Mouse (Mus musculus) B cell, adult 2 months (primary cell): ENCODE results near the gene Mcemp1.
A peak's percentile ranks its signal among the peaks of the same experiment; 100 is the strongest.

Experiments
- DNase-seq, 2 experiments: peaks; one replicate each; pipeline ENCODE4 v3.0.0; 2022

Gene Mcemp1

GRCm38 (mm10) chr8:3665507-3665906 lies at the start of gene Mcemp1:
Mcemp1 (plus strand) TSS chr8:3665754.
- no peak for DNase-seq

- peak; percentile 97 to 98 for DNase-seq
These were observed 44.2 kb upstream of the Mcemp1 start, which contains the start of the genes Xab2 and Pet100 for GRCm38 (mm10) chr8:3621199-3621970. Xab2 (minus strand) TSS chr8:3621316. Pet100 (plus strand) TSS chr8:3621548.

- DNase-seq, result no peak
These were observed 43.4 kb upstream of the Mcemp1 start for GRCm38 (mm10) chr8:3622119-3622518.

- no peak for DNase-seq
These were observed 40.1 kb upstream of the Mcemp1 start, which contains the start of gene Pcp2 for GRCm38 (mm10) chr8:3625445-3625844. Pcp2 (minus strand) TSS chr8:3625545.

GRCm38 (mm10) chr8:3626971-3627370 lies 38.6 kb upstream of the Mcemp1 start:
- DNase-seq, result no peak

- DNase-seq, result peak; percentile 66 to 74
These were observed 37.5 kb upstream of the Mcemp1 start for GRCm38 (mm10) chr8:3628014-3628413.

- DNase-seq, result peak; percentile 93
These were observed 34.7 kb upstream of the Mcemp1 start, which contains the start of gene Stxbp2 for GRCm38 (mm10) chr8:3630647-3631477. Stxbp2 (plus strand) TSS chr8:3630955.

- peak; percentile 35 to 40 for DNase-seq
These were observed 34.1 kb upstream of the Mcemp1 start for GRCm38 (mm10) chr8:3631478-3631875.

- DNase-seq, result peak; percentile 76 to 78
These were observed 19.8 kb upstream of the Mcemp1 start for GRCm38 (mm10) chr8:3645804-3646203.

GRCm38 (mm10) chr8:3646824-3647531 lies 18.6 kb upstream of the Mcemp1 start:
- no peak for DNase-seq

- DNase-seq, result no peak
These were observed 18.0 kb upstream of the Mcemp1 start for GRCm38 (mm10) chr8:3647561-3647960.

GRCm38 (mm10) chr8:3648268-3648667 lies 17.3 kb upstream of the Mcemp1 start:
- no peak for DNase-seq

- no peak for DNase-seq
These were observed 16.6 kb upstream of the Mcemp1 start for GRCm38 (mm10) chr8:3648990-3649389.

GRCm38 (mm10) chr8:3652845-3653244 lies 12.7 kb upstream of the Mcemp1 start:
- no peak for DNase-seq

- DNase-seq, result no peak
These were observed 10.6 kb upstream of the Mcemp1 start for GRCm38 (mm10) chr8:3654726-3655508.

- no peak for DNase-seq
These were observed 10.0 kb upstream of the Mcemp1 start, which contains the start of gene Retn for GRCm38 (mm10) chr8:3655526-3655925. Retn (plus strand) TSS chr8:3655770.

GRCm38 (mm10) chr8:3656725-3657381 lies 8.7 kb upstream of the Mcemp1 start:
- no peak for DNase-seq

GRCm38 (mm10) chr8:3660889-3661288 lies 4.7 kb upstream of the Mcemp1 start:
- DNase-seq, result no peak

GRCm38 (mm10) chr8:3664405-3664804 lies 1.1 kb upstream of the Mcemp1 start:
- no peak for DNase-seq

- DNase-seq, result peak; percentile 64 to 65
These were observed 4.8 kb downstream of the Mcemp1 start for GRCm38 (mm10) chr8:3670388-3670787.

GRCm38 (mm10) chr8:3671980-3672491 lies 6.5 kb downstream of the Mcemp1 start, which contains the start of gene Fcor:
Fcor (minus strand) TSS chr8:3672362.
- peak; percentile 92 to 94 for DNase-seq
